Mouse (Mus musculus) spleen, adult 2 months (tissue): ENCODE results near the gene Gale.
"Not testable (repeated sequence)": the region's sequence is repeated elsewhere in the genome, so short reads cannot be mapped to it uniquely, and the experiment has no call there.

Experiments
- CTCF ChIP-seq: fragments of 200-500 bp; IDR thresholded peaks from 2 replicates; pipeline ENCODE4 v1.5.1; 2011; ENCODE audit warnings: mild to moderate bottlenecking, inconsistent platforms; ENCODE audit not compliant: insufficient read depth, insufficient read length, insufficient replicate concordance; ENCODE audit errors: extremely low read depth
- POLR2A ChIP-seq: fragments of 200-500 bp; IDR thresholded peaks from 2 replicates; pipeline ENCODE4 v1.6.1; 2011; ENCODE audit warnings: low read depth, low read length, inconsistent platforms

DNA sequence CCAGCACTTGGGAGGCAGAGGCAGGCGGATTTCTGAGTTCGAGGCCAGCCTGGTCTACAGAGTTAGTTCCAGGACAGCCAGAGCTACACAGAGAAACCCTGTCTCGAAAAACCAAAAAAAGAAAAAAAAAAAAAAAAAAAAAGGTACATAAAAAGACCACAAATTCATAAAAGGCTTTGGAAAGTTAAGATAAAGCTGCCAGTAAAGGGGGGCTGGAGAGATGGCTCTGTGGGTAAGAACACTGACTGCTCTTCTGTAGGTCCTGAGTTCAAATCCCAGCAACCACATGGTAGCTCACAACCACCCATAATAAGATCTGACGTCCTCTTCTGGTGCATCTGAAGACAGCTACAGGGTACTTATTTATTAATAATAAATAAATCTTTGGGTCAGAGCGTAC, 16.7 kb downstream of the Gale start:
- TF ChIP-seq POLR2A, CTCF: not testable (repeated sequence)
